Mouse (Mus musculus) neural tube, embryonic 13.5 days (tissue): ENCODE measurements around the gene Cftr. TPM values are rescaled to one million over a fixed set of nuclear protein-coding genes. Genes with fewer than 3 reads are reported as not detected.

Source experiments
- ATAC-seq: fragments of 200-750 bp; cut with Nextera tagmentation; 2 replicates; pipeline ENCODE4 v1.8.0; 2017; ENCODE audit warnings: low read depth, mild to moderate bottlenecking, moderate TSS enrichment, moderate library complexity
- H3K27ac ChIP-seq: fragments of 300-500 bp; sonication (generic); replicated peaks from 2 replicates; pipeline ENCODE4 v1.5.1; 2015; ENCODE audit warnings: moderate library complexity, mild to moderate bottlenecking, inconsistent platforms
- H3K27me3 ChIP-seq: fragments of 300-500 bp; sonication (generic); 2 replicates; pipeline ENCODE4 v1.6.1; 2015; ENCODE audit warnings: mild to moderate bottlenecking, inconsistent platforms
- H3K36me3 ChIP-seq: fragments of 300-500 bp; sonication (generic); 2 replicates; pipeline ENCODE4 v1.6.1; 2015; ENCODE audit warnings: mild to moderate bottlenecking, inconsistent platforms
- H3K4me1 ChIP-seq: fragments of 300-500 bp; sonication (generic); replicated peaks from 2 replicates; pipeline ENCODE4 v1.6.1; 2015; ENCODE audit warnings: inconsistent platforms
- H3K4me2 ChIP-seq: fragments of 300-500 bp; sonication (generic); 2 replicates; pipeline ENCODE4 v1.6.1; 2015; ENCODE audit warnings: inconsistent platforms, mild to moderate bottlenecking, moderate library complexity
- H3K4me3 ChIP-seq: fragments of 300-500 bp; sonication (generic); 2 replicates; pipeline ENCODE4 v1.5.1; 2015; ENCODE audit warnings: mild to moderate bottlenecking, inconsistent platforms
- H3K9ac ChIP-seq: fragments of 300-500 bp; sonication (generic); 2 replicates; pipeline ENCODE4 v1.6.1; 2015; ENCODE audit warnings: moderate library complexity, mild to moderate bottlenecking, inconsistent platforms
- H3K9me3 ChIP-seq: fragments of 300-500 bp; sonication (generic); 2 replicates; pipeline ENCODE4 v1.6.1; 2016; ENCODE audit warnings: inconsistent platforms
- WGBS: fragments of 180-500 bp; shearing (Covaris S2); methylation state at CpG from one replicate; pipeline ENCODE4 v1.1.7; 2015; 5-methylcytosine and 5-hydroxymethylcytosine counted together
- polyA plus RNA-seq: library from polyadenylated mRNA; unstranded; fragments of >200 nt; fragmentation: Nextera tagmentation; extraction: Ambion mirVana; gene quantifications from 2 replicates; pipeline ENCODE4 v1.2.1, GENCODE M21; 2015

Cftr gene
- polyA plus RNA-seq, 1 experiment from 2014 or later = 0.14 TPM

DNA sequence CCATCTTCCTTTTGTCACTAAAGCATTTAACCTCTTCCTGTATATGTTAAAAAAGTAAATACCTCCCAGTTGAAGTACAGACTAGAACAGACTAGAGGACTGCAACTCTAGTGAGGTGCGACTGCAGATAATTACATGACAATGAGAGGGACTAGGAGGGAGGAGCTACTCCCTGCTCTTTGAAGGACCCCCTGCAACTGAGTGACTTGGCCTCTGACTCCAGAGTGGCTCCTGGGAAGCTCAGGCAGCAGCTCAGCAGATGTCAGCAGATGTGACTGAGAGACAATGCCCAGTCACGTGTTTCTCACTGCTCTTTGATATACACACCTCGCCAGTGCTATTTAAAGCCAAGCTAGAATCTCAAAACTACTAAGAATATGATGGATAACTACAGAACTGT is 54.7 kb downstream of the Cftr start:
- no peaks in the 10 kb centered on the region for H3K4me1 ChIP-seq
- H3K4me2 ChIP-seq = no peak overlapping the region
- H3K9ac ChIP-seq = no peak overlapping the region
- H3K36me3 ChIP-seq = no peaks in the 10 kb centered on the region
- WGBS = 0% methylated on average over 3 of the region's 3 CpGs
- ATAC-seq = no peak
- no peaks in the 10 kb centered on the region for H3K9me3 ChIP-seq
- H3K27me3 ChIP-seq = no peaks in the 10 kb centered on the region
- H3K4me3 ChIP-seq = no peak overlapping the region
- no peak overlapping the region for H3K27ac ChIP-seq

DNA sequence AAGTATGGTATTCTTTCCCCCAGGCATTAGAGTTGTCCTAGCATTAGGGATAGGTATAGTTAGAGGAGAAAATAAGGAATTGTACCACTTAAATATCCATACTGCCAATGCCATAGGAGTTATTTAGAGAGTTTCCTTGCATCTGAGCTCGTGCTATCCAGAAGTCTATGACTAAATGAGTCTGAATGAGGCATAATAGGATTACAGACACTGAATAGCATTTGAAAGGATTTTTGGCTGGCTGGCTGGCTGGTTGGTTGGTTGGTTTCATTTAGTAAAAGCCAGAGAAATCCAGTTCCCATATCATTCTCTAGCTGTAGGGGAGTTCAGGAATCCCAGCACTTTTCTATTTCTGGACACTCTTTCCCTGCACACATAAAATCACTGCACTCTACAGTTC is 76.0 kb downstream of the Cftr start:
- ATAC-seq = no peak
- Histone ChIP-seq H3K36me3 (no peaks in the 10 kb centered on the region), H3K9me3 (no peaks in the 10 kb centered on the region), H3K4me2 (no peak overlapping the region), H3K27me3 (no peaks in the 10 kb centered on the region), H3K4me3 (no peak overlapping the region), H3K4me1 (no peaks in the 10 kb centered on the region), H3K9ac (no peak overlapping the region), H3K27ac (no peak overlapping the region)
- 69% methylated on average over 1 of the region's 1 CpGs for WGBS

DNA sequence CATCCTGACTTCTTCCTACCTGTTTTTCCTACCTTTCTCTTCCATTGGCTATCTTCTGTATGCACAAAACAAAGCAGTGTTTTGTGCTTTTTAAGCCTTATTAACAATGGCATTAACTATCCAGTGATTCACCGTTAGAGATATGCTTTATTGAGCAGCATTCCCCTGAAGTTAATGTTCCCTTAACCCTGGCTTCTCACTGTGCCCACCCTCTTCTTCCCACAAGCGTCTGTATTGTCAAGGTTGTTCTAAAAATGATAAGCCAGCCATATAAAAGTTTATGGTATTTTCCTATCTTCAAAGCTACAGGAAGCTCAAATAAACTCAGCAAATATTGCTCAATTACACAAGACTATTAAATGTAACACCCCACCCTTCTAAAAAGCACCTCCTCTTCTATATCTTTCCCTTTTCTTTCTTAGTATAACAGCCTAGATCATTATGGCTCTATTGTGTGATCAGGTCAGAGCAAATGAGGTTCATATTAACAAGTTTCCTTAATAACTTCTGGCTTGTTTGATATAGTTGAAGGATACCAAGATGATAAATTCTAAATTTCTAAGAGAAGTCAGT is 77.5 kb downstream of the Cftr start:
- WGBS = 59% methylated on average over 2 of the region's 2 CpGs

DNA sequence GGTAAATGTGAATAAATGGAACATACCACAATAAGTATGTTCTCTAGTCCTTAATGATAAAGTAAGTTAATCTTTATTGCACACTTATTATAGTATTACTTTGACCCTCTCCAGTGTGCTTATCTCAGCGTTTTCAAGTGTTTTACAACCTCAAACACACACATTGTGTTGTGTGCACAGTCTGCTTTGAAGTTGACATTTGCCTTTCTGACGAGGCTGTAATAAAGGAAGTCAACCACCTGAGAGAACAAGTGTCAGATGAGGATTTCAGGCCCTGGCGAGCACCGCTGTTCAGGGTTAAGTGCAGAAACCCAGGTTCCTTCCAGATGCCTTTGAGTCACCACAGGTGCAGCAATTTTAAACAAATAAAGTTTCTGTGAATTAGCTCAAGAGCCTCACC is 78.0 kb downstream of the Cftr start:
- H3K4me3 ChIP-seq = no peak overlapping the region
- H3K27me3 ChIP-seq = no peaks in the 10 kb centered on the region
- no peaks in the 10 kb centered on the region for H3K36me3 ChIP-seq
- no peak for ATAC-seq
- H3K9me3 ChIP-seq = no peaks in the 10 kb centered on the region
- no peak overlapping the region for H3K4me2 ChIP-seq
- no peak overlapping the region for H3K27ac ChIP-seq
- 45% methylated on average over 4 of the region's 4 CpGs for whole genome bisulfite sequencing
- H3K4me1 ChIP-seq = no peaks in the 10 kb centered on the region
- H3K9ac ChIP-seq = no peak overlapping the region

More for the DNA sequence above, 77.5 kb downstream of the Cftr start:
- Histone ChIP-seq H3K27me3 (no peaks in the 10 kb centered on the region), H3K36me3 (no peaks in the 10 kb centered on the region), H3K9ac (no peak overlapping the region), H3K4me3 (no peak overlapping the region), H3K9me3 (no peaks in the 10 kb centered on the region), H3K4me2 (no peak overlapping the region), H3K4me1 (no peaks in the 10 kb centered on the region), H3K27ac (no peak overlapping the region)
- ATAC-seq = no peak

DNA sequence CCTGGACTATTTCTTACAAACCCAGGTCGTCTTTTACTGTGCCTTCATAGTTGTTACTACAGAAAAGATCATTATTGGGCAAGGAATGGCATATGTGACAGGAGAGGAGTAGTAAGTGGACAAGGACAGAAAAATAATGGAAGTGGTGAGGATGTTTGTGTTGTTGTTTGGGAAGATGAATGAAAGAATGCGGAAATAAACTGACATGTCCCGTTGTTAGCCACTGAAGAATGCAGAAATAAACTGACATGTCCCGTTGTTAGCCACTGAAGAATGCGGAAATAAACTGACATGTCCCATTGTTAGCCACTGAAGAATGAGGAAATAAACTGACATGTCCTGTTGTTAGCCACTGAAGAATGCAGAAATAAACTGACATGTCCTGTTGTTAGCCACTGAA is 84.1 kb downstream of the Cftr start:
- Histone ChIP-seq H3K27me3 (no peaks in the 10 kb centered on the region), H3K4me1 (no peaks in the 10 kb centered on the region), H3K36me3 (no peaks in the 10 kb centered on the region), H3K4me2 (no peak overlapping the region), H3K9ac (no peak overlapping the region), H3K27ac (no peak overlapping the region), H3K9me3 (no peaks in the 10 kb centered on the region), H3K4me3 (no peak overlapping the region)
- no peak for ATAC-seq
- 34% methylated on average over 5 of the region's 5 CpGs for WGBS

DNA sequence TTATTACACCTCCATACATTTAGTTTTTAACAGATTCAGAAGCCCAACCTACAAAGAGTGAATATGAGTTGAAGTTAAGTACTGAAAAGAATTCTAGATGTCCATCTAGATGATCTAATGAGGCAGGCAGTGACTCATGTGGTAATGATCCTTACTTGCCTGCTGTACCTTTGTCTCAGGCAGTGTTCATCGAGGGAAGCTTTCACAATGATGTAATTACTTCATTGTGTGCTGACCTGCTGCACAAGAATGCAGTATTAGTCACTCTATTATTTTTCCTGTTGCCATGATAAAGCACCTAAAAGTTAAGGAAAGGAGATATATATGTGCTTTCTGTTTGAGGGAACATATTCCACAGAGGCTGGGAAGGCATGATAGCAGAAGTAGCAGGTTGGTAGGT is 100.5 kb downstream of the Cftr start:
- Histone ChIP-seq H3K27ac (no peak overlapping the region), H3K9ac (no peak overlapping the region), H3K36me3 (no peaks in the 10 kb centered on the region), H3K27me3 (no peaks in the 10 kb centered on the region), H3K9me3 (no peaks in the 10 kb centered on the region), H3K4me2 (no peak overlapping the region), H3K4me1 (no peaks in the 10 kb centered on the region), H3K4me3 (no peak overlapping the region)
- ATAC-seq = no peak
- 13% methylated on average over 1 of the region's 1 CpGs for WGBS

DNA sequence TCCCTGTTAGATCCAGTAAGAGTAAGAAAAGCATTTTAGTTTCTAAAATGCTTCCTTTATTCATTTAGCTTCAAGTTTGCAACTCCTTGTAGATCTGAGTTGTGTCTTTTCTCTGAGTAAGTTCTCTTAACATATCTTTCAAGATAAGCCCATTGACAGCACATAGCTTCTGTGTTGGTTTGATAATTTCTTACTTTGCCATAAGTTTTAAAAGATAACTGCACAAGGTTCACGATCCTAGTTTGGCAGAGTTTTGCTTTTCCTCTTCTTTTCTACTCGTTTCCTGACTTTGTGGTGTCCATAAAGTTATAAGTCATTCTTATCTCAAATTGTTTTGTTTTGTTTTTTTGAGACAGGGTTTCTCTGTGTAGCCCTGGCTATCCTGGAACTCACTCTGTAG is 130.3 kb downstream of the Cftr start:
- 70% methylated on average over 2 of the region's 2 CpGs for WGBS
- Histone ChIP-seq H3K27me3 (no peaks in the 10 kb centered on the region), H3K9me3 (no peaks in the 10 kb centered on the region), H3K4me3 (no peak overlapping the region), H3K4me1 (no peaks in the 10 kb centered on the region), H3K4me2 (no peak overlapping the region), H3K36me3 (no peaks in the 10 kb centered on the region), H3K27ac (no peak overlapping the region), H3K9ac (no peak overlapping the region)
- no peak for ATAC-seq

DNA sequence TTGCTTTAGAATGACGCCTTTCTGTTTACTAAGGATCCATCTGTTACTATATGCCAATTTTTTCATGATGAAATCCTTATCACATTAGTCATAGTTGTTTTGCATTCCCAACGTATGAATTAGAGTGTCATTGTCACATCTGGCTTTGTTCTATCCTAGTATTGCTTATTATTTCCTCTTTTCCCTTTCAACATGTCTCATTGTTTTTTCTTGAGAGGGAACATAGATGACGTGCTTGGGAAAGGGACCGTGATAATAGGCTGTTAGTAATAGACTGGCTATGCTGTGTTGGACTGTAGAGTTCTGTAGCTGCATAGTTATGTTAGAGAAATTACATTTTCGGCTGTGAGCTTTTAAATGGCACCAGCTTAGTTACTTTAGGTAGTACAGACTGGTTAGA is 131.6 kb downstream of the Cftr start:
- Histone ChIP-seq H3K4me2 (no peak overlapping the region), H3K9me3 (no peaks in the 10 kb centered on the region), H3K27me3 (no peaks in the 10 kb centered on the region), H3K4me1 (no peaks in the 10 kb centered on the region), H3K36me3 (no peaks in the 10 kb centered on the region), H3K27ac (no peak overlapping the region), H3K9ac (no peak overlapping the region), H3K4me3 (no peak overlapping the region)
- ATAC-seq = no peak
- 83% methylated on average over 5 of the region's 5 CpGs for WGBS

DNA sequence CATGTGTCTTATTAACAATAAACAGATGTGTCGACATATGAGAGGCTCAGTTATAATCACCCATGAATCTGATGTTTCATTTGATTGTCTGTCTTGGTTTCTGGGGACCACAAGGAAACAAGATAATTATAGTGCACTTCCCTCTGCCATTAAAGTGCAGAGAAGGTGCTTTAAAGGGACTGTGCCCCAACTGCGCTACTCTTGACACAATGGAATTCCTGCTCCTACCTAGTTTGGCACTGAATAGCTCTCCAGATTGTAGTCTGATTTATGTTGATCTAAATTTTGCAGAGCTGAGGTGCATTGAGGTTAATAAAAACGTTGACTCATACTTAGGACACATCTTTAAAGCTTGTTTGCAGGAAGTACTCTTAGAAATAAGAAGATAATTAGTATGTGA is 132.7 kb downstream of the Cftr start:
- Histone ChIP-seq H3K36me3 (no peaks in the 10 kb centered on the region), H3K4me3 (no peak overlapping the region), H3K9me3 (no peaks in the 10 kb centered on the region), H3K27me3 (no peaks in the 10 kb centered on the region), H3K9ac (no peak overlapping the region), H3K4me1 (no peaks in the 10 kb centered on the region), H3K27ac (no peak overlapping the region), H3K4me2 (no peak overlapping the region)
- ATAC-seq = no peak
- WGBS = 58% methylated on average over 3 of the region's 3 CpGs

DNA sequence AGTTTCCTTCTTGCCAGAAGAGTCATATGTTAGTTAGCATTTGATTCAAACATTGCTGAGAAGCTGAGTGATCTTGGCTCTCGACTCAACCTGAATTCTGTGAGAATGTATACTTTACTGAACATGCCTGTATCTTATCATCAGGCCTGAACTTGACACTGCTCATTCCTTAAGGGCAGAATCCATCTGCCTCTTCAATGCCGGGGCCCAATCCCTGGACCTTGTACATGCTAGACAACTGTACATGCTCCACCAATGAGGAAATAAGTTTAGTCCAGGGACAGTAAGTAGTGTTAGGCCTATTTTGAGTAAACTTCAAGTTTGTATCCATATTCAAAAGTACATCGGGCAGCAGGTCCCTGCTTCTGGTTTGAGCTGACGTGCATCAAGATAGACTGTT is 134.6 kb downstream of the Cftr start:
- no peak for ATAC-seq
- no peaks in the 10 kb centered on the region for H3K9me3 ChIP-seq
- no peaks in the 10 kb centered on the region for H3K36me3 ChIP-seq
- H3K27ac ChIP-seq = no peak overlapping the region
- H3K9ac ChIP-seq = no peak overlapping the region
- no peak overlapping the region for H3K4me3 ChIP-seq
- no peaks in the 10 kb centered on the region for H3K4me1 ChIP-seq
- no peak overlapping the region for H3K4me2 ChIP-seq
- 88% methylated on average over 4 of the region's 4 CpGs for WGBS
- no peaks in the 10 kb centered on the region for H3K27me3 ChIP-seq

DNA sequence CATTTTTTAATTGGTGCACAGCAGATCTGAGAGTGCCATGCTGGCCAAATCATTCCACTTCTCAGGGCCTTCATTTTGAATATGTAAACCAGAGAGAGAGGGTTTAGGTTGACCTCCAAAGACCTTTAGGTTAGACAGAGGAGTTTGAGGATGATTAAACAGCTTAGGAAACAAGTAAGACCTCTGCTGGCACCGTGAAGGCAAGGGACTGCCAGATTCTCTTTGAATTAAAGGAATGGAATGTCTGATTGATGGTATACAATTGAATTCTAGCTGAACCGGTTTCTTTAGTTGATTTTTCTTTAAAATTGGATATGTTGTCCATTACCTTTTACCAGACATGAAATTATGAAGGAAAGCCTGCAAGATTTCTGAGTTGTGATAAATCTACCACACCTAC is 140.5 kb downstream of the Cftr start:
- no peak overlapping the region for H3K4me3 ChIP-seq
- H3K4me2 ChIP-seq = no peak overlapping the region
- no peaks in the 10 kb centered on the region for H3K9me3 ChIP-seq
- H3K4me1 ChIP-seq = no peaks in the 10 kb centered on the region
- H3K27ac ChIP-seq = no peak overlapping the region
- no peak overlapping the region for H3K9ac ChIP-seq
- ATAC-seq = no peak
- H3K27me3 ChIP-seq = no peaks in the 10 kb centered on the region
- H3K36me3 ChIP-seq = no peaks in the 10 kb centered on the region
- WGBS = 34% methylated on average over 2 of the region's 2 CpGs

DNA sequence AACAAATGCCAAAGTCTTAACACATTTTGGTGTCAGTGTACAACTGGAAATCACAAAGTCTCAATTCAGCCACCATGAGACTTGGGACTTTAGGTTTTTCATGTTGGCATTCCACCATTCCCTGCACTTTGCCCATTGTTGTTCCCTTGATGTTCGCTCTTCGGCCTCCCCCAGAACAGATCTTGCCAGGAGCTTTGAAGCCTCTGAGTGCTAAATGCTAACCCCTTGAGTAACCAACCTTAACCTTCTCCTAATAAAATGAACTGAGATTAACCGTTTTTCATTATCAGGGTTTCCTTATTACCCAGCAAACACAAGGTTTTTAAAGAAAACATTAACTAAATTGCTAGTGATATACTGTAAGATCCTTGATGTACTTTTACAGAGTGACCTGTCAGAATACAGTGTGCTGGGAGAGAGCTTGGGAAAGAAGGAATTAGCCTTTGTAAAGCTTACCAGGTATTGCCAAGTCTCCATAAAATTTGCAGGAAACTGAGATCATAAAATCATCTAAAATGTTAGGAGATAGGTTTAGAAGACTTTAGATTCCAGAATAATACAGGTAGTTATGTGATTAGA is 144.0 kb downstream of the Cftr start:
- H3K9ac ChIP-seq = no peak overlapping the region
- H3K36me3 ChIP-seq = no peaks in the 10 kb centered on the region
- H3K4me2 ChIP-seq = no peak overlapping the region
- no peak for ATAC-seq
- no peaks in the 10 kb centered on the region for H3K27me3 ChIP-seq
- no peaks in the 10 kb centered on the region for H3K4me1 ChIP-seq
- H3K27ac ChIP-seq = no peak overlapping the region
- WGBS = 86% methylated on average over 3 of the region's 3 CpGs
- H3K9me3 ChIP-seq = no peaks in the 10 kb centered on the region
- H3K4me3 ChIP-seq = no peak overlapping the region

DNA sequence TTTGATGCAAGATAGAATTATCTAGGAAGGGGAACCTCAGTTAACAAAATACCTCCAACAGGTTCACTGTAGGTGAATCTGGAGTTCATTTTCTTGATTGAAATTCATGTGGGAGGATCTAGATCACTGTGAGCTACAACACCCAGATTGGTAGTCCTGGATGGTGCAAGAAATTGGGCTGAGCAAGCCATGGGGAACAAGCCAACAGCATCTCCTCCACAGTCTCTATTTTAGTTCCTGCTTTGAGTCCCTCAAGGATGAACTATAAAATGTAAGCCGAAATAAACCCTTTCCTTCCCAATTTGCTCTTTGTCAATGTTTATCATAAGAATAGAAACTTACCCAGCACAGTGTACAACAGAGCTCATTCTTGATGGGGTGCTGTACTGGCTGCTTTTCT is 152.5 kb downstream of the Cftr start:
- WGBS = 91% methylated on average over 1 of the region's 1 CpGs
- H3K9ac ChIP-seq = no peak overlapping the region
- no peaks in the 10 kb centered on the region for H3K36me3 ChIP-seq
- H3K4me3 ChIP-seq = no peak overlapping the region
- no peak overlapping the region for H3K27ac ChIP-seq
- ATAC-seq = no peak
- no peaks in the 10 kb centered on the region for H3K9me3 ChIP-seq
- no peak overlapping the region for H3K4me2 ChIP-seq
- H3K4me1 ChIP-seq = no peaks in the 10 kb centered on the region
- no peaks in the 10 kb centered on the region for H3K27me3 ChIP-seq
